Comparison of ENCODE assay signal across 9 mouse cellular contexts in the genomic region with DNA sequence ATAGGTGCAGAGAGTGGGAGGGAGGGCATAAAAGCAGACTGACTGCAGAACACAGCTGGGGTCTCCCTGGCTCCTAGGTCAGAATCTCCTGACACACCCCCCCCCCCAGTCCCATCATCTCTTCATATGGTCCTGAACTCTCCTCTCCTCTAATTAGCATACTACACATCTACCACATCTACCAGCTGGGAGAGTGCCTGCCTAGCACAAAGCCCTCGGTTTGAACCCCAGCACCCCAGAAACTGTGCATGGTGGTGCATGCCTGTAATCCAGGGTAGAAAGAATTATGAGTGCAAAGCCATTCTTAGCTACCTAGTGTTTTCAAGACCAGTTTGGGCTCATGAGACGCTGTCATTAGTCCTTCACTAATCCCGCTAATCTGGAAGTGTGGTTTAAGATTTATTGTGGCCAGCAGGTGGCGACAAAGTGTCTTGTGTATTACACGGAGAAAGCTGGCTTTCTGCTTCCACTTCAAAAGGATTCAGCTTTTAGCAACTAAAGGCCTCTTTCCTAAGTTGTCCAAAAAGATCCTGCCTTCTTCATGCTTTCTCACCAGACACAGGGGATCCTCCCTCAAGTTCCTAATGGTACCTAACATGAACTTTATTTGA. TPM values are rescaled to one million over a fixed set of nuclear protein-coding genes. Genes with fewer than 3 reads are reported as not detected.
DNase-seq lines count a peak whose midpoint lies in the region; ATAC-seq and TF ChIP-seq lines count a peak whose summit lies in the region.
"Had no signal": no experiment of that assay in that cellular context is flagged by ENCODE, and none has a peak within 500 bp of the region (broad histone marks: within the 10 kb centered on the region; RNA-seq: fewer than 3 reads in every experiment).

No protein-coding gene starts in this region.

- DNase-seq in urinary bladder, postnatal 14 days (ENCODE audit: low spot score): peak; percentile 84
- DNase-seq in urinary bladder, adult 2 months (ENCODE audit: low spot score): no peak
- DNase-seq in cerebellum, adult 9-10 months: peak; percentile 75
- peak; percentile 70 to 84 for DNase-seq in frontal cortex, postnatal 36 days (ENCODE audit: low spot score in 2 of 2)
- peak; percentile 86 for DNase-seq in kidney, postnatal 10 days
- peak; percentile 38 to 49 (median 40) for DNase-seq in liver, embryonic 14.5 days (ENCODE audit: low read depth in 3 of 3, low spot score in 3 of 3)
- peak; percentile 57 for DNase-seq in ovary, postnatal 14 days (ENCODE audit: low spot score)
- peak; percentile 53 to 76 for DNase-seq in thymus, postnatal 10 days (ENCODE audit: low spot score in 2 of 2)

- no peak overlapping the region for H3K4me2 ChIP-seq in liver, embryonic 14.5 days (ENCODE audit: low read depth)
- H3K4me2 ChIP-seq: embryonic facial prominence, embryonic 15.5 days had no signal

- H3K27ac ChIP-seq in liver, embryonic 14.5 days: no peak overlapping the region
- H3K27ac ChIP-seq: embryonic facial prominence, embryonic 15.5 days had no signal

- no peak overlapping the region for H3K9ac ChIP-seq in liver, embryonic 14.5 days (replicated peaks)
- H3K9ac ChIP-seq: embryonic facial prominence, embryonic 15.5 days had no signal

- no peaks in the 10 kb centered on the region for H3K4me1 ChIP-seq in liver, embryonic 14.5 days (replicated peaks; ENCODE audit: control insufficient read depth in 2 of 2, insufficient read depth in 2 of 2, low read length in 1 of 2)
- H3K4me1 ChIP-seq: embryonic facial prominence, embryonic 15.5 days had no signal

- no peaks in the 10 kb centered on the region for H3K36me3 ChIP-seq in liver, embryonic 14.5 days (replicated peaks; ENCODE audit: control insufficient read depth, insufficient read depth, low read depth)
- H3K36me3 ChIP-seq: embryonic facial prominence, embryonic 15.5 days had no signal

- peak; percentile 77 for TF ChIP-seq CTCF in liver, embryonic 14.5 days (IDR thresholded peaks at IDR 0.05; ENCODE audit: low read depth)

- peaks cover 11% of the 10 kb centered on the region for H3K27me3 ChIP-seq in liver, embryonic 14.5 days (ENCODE audit: control insufficient read depth, insufficient read depth, low read length)

- WGBS in liver, embryonic 14.5 days (ENCODE audit: insufficient replicate concordance): 6% methylated on average over 5 of the region's 5 CpGs

- no peak for TF ChIP-seq EP300 in liver, embryonic 14.5 days (IDR thresholded peaks at IDR 0.05; ENCODE audit: low read depth)

- no peaks in the 10 kb centered on the region for H3K9me3 ChIP-seq in liver, embryonic 14.5 days (ENCODE audit: control insufficient read depth, low read length)
- H3K9me3 ChIP-seq: embryonic facial prominence, embryonic 15.5 days had no signal

- H3K4me3 ChIP-seq in liver, embryonic 14.5 days (ENCODE audit: insufficient read depth in 1 of 2, low read depth in 2 of 2, low read length in 2 of 2): no peak overlapping the region
- H3K4me3 ChIP-seq: embryonic facial prominence, embryonic 15.5 days had no signal

- no peak for ATAC-seq in liver, embryonic 14.5 days (ENCODE audit: insufficient read depth)

RNA-seq across cellular contexts. Expression of a gene that starts 2.1 kb away (rescaled TPM):
- 0.19 TPM in 2 replicates for polyA plus RNA-seq in urinary bladder, adult 2 months (2012; rRNA removed)
- 0.11 TPM in 1 of 2 replicates, not detected in the other for polyA plus RNA-seq in liver, embryonic 14.5 days (2012; rRNA removed)
- not detected in 2 replicates for polyA plus RNA-seq in liver, embryonic 14.5 days (2014; fragmentation: Nextera tagmentation; extraction: Ambion mirVana)
- polyA plus RNA-seq: embryonic facial prominence, embryonic 15.5 days had no signal

RNA-seq across cellular contexts. Expression of a gene that starts 13.2 kb away (rescaled TPM):
- not detected in 2 replicates for polyA plus RNA-seq in urinary bladder, adult 2 months (2012; rRNA removed)
- not detected in 2 replicates for polyA plus RNA-seq in liver, embryonic 14.5 days (2012; rRNA removed)
- polyA plus RNA-seq in liver, embryonic 14.5 days (2014; fragmentation: Nextera tagmentation; extraction: Ambion mirVana): not detected in 2 replicates

RNA-seq across cellular contexts. Expression of a gene that starts 19.3 kb away (rescaled TPM):
- polyA plus RNA-seq in urinary bladder, adult 2 months (2012; rRNA removed): 10.5 and 11.0 TPM in 2 replicates
- polyA plus RNA-seq in liver, embryonic 14.5 days (2012; rRNA removed): 1.5 and 1.8 TPM in 2 replicates
- polyA plus RNA-seq in liver, embryonic 14.5 days (2014; fragmentation: Nextera tagmentation; extraction: Ambion mirVana): 1.4 TPM in 2 replicates

RNA-seq across cellular contexts. Expression of a gene that starts 34.3 kb away (rescaled TPM):
- 47.4 and 50.6 TPM in 2 replicates for polyA plus RNA-seq in urinary bladder, adult 2 months (2012; rRNA removed)
- 112 and 113 TPM in 2 replicates for polyA plus RNA-seq in liver, embryonic 14.5 days (2012; rRNA removed)
- polyA plus RNA-seq in liver, embryonic 14.5 days (2014; fragmentation: Nextera tagmentation; extraction: Ambion mirVana): 90.2 and 112 TPM in 2 replicates

RNA-seq across cellular contexts. Expression of a gene that starts 34.8 kb away (rescaled TPM):
- 16.1 and 18.1 TPM in 2 replicates for polyA plus RNA-seq in urinary bladder, adult 2 months (2012; rRNA removed)
- 2.3 and 2.6 TPM in 2 replicates for polyA plus RNA-seq in liver, embryonic 14.5 days (2012; rRNA removed)
- 1.6 and 2.1 TPM in 2 replicates for polyA plus RNA-seq in liver, embryonic 14.5 days (2014; fragmentation: Nextera tagmentation; extraction: Ambion mirVana)
